Mouse (Mus musculus) erythroblast, embryonic 14.5 days (primary cell): Measurements from ENCODE around the gene Ctsw. TPM values are rescaled to one million over a fixed set of nuclear protein-coding genes. Genes with fewer than 3 reads are reported as not detected.

Source experiments
- H3K27me3 ChIP-seq: 2 replicates; pipeline ENCODE4 v1.6.1; 2012; ENCODE audit warnings: inconsistent platforms; ENCODE audit not compliant: control insufficient read depth
- H3K36me3 ChIP-seq: 2 replicates; pipeline ENCODE4 v1.6.1; 2012; ENCODE audit warnings: mild to moderate bottlenecking, inconsistent platforms; ENCODE audit not compliant: control insufficient read depth
- H3K4me1 ChIP-seq: 2 replicates; pipeline ENCODE4 v1.6.1; 2012; ENCODE audit warnings: inconsistent platforms; ENCODE audit not compliant: control insufficient read depth
- H3K4me3 ChIP-seq: replicated peaks from 2 replicates; pipeline ENCODE3; 2012; ENCODE audit warnings: moderate library complexity, mild to moderate bottlenecking, inconsistent platforms
- H3K9me3 ChIP-seq: 2 replicates; pipeline ENCODE4 v1.6.1; 2012; ENCODE audit warnings: low read length, inconsistent platforms, mixed read lengths; ENCODE audit not compliant: control insufficient read depth
- GATA1 ChIP-seq: IDR thresholded peaks from 2 replicates; pipeline ENCODE4 v1.6.1; 2012; ENCODE audit warnings: low read length, inconsistent platforms, mixed read lengths
- TAL1 ChIP-seq: IDR thresholded peaks from 3 replicates; pipeline ENCODE4 v1.6.1; 2012; ENCODE audit warnings: low read length, inconsistent platforms, mixed read lengths
- polyA plus RNA-seq: library from polyadenylated mRNA; stranded (reverse); fragments of >175 nt; gene quantifications from 2 replicates; pipeline ENCODE4 v1.2.3, GENCODE M21; 2012

Ctsw gene
- polyA plus RNA-seq, 1 experiment = not detected

DNA sequence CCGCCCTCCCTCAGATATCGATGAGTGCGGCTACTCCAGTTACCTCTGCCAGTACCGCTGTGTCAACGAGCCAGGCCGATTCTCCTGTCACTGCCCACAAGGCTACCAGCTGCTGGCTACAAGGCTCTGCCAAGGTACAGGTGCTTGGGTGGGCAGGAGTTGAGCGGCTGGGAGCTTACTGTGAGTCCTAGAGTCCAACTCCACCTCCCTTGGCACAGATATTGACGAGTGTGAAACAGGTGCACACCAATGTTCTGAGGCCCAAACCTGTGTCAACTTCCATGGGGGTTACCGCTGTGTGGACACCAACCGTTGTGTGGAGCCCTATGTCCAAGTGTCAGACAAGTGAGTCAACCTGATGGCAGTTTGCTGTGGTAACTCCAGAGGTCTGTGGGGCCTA, 11.7 kb upstream of the Ctsw start:
- H3K4me3 ChIP-seq = no peak overlapping the region
- no peaks in the 10 kb centered on the region for H3K9me3 ChIP-seq

DNA sequence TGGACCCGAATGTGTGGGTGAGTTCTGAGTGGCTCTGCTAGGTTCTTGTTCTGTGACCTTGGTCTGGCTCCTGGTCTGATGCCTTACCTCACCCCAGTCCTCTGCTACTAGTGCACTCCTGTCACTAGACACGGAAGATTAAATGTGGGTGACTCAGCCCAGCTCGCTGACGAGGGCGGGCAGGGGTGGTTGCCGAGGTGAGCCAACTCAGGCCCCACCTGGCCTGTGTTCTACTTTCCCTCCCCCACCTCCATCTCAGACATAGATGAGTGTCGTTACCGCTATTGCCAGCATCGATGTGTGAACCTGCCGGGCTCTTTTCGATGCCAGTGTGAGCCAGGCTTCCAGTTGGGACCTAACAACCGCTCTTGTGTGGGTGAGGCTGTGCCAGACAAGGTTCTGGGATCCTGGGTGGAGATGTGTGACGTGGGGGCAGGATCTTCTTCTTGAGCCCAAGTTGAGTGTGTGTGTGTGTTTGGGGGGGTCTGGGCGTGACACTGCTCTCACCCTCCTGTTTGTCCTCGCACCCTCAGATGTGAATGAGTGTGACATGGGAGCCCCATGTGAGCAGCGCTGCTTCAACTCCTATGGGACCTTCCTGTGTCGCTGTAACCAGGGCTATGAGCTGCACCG, 9.5 kb upstream of the Ctsw start:
- H3K4me1 ChIP-seq = peaks cover 17% of the 10 kb centered on the region
- no peaks in the 10 kb centered on the region; the same call in 1 of the 2 replicates for H3K9me3 ChIP-seq
- peaks cover 43% of the 10 kb centered on the region for H3K27me3 ChIP-seq
- TF ChIP-seq TAL1 = no peak
- TF ChIP-seq GATA1 = no peak
- peaks cover 13% of the 10 kb centered on the region for H3K36me3 ChIP-seq
- H3K4me3 ChIP-seq = no peak overlapping the region

More for the DNA sequence above, 11.7 kb upstream of the Ctsw start:
- Histone ChIP-seq H3K4me1 (peaks cover 10% of the 10 kb centered on the region), H3K27me3 (peaks cover 21% of the 10 kb centered on the region), H3K36me3 (peaks cover 35% of the 10 kb centered on the region)
- TF ChIP-seq TAL1 (no peak), GATA1 (no peak)

DNA sequence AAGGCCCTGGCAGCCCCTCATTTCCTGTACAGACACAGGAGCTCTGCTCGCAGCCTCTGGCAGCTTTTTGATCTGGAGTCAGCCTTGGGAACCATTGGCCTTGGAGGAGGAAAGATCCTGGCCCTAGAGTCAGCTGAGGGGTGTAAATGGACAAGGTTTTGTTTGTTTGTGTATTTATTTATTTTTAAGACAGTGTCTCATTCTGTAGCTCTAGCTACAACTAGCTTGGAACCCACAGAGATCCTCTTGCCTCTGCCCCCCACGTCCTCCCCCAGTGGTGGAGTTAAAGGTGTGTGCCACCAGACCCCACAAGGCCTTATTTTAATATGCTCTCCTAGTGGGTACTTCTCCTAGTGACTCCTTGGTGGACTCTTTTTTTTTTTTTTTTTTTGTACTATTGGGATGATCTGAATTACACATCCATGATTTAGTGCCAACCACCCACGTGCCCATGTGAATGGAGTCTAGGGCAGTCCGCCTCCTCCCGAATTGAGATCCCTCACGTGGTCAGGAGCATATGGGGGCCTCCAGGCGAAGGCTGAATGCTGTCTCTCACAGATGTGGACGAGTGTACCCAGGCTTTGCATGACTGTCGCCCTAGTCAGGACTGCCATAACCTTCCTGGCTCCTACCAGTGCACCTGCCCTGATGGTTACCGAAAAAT, 8.8 kb upstream of the Ctsw start:
- no peaks in the 10 kb centered on the region; the same call in 1 of the 2 replicates for H3K9me3 ChIP-seq
- H3K36me3 ChIP-seq = peaks cover 7% of the 10 kb centered on the region
- H3K4me1 ChIP-seq = peaks cover 17% of the 10 kb centered on the region
- H3K4me3 ChIP-seq = no peak overlapping the region
- TF ChIP-seq TAL1 (no peak), GATA1 (no peak)
- H3K27me3 ChIP-seq = peaks cover 48% of the 10 kb centered on the region

DNA sequence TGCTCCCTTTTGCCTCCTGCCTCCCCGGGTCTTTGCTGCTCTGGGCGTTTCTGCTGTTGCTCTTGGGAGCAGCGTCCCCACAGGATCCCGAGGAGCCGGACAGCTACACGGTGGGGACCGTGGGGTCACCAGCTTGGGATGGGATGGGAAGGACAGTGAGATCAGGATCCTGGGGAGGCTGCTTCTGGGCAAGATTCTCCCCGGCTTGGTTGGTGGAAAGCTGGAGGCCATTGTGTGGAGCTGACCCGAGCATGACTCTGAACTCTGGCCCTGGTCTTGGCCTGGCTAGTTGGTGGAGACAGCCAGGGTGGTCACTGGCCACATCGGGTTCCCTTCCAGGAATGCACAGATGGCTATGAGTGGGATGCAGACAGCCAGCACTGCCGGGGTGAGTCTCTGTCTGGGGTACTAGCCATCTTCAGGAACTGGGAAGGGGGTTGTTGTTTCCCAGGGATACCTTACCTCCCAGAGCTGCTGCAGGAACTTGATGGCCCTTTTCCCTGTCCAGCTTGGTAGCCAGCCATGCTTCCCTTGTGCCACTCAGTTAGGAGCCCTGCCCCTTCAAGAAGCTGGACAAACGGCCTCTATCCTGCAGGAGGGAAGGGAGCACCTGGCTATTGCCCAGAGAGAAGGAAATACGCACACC, 6.9 kb upstream of the Ctsw start:
- H3K36me3 ChIP-seq = no peaks in the 10 kb centered on the region
- peak overlapping the region; percentile 40 for H3K4me3 ChIP-seq
- no peaks in the 10 kb centered on the region; the same call in 1 of the 2 replicates for H3K9me3 ChIP-seq
- H3K4me1 ChIP-seq = peaks cover 17% of the 10 kb centered on the region
- H3K27me3 ChIP-seq = peaks cover 49% of the 10 kb centered on the region
- TF ChIP-seq GATA1 = no peak
- no peak for TF ChIP-seq TAL1

DNA sequence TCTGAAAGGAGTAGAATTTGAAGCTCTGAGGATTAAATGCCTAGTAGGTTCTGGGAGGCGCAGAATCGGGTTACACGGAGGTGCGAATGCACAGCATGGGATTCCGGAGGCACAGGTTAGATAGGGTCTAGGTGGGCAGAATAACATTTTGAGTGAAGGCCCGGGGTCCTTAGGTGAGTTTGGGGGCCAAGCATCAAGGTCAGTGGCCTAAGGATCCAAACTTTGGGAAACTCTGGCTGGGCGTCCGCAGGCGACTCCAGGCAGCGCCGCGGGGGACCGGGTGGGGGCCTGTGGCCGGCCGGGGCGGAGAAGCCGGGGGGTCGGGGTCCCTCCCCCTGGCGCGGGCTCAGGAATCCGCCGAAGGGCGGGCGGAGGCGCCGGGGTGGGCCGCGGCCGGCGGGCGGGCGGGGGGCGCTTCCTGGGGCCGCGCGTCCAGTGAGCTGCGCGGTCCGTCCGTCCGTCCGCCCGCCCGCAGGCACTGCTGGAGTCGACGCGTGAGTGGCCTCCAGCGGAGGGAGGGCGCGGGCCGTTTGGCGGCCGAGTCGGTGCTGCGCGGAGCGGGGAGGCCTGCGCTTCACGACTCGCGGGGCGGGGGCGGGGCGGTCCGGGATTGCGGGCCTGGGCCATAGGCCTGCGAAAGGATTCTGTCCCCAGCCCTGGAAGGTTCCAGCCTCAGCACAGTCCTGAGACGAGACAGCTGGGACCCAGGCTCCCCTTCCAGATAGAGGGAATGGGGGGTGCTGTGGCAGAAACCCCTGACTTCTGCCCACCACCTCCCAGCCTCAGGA, 6.2 kb upstream of the Ctsw start:
- H3K27me3 ChIP-seq = peaks cover 54% of the 10 kb centered on the region
- H3K9me3 ChIP-seq = no peaks in the 10 kb centered on the region; the same call in 1 of the 2 replicates
- H3K36me3 ChIP-seq = no peaks in the 10 kb centered on the region
- H3K4me1 ChIP-seq = peaks cover 17% of the 10 kb centered on the region
- H3K4me3 ChIP-seq = peak overlapping the region; percentile 40
- no peak for TF ChIP-seq TAL1
- no peak for TF ChIP-seq GATA1

DNA sequence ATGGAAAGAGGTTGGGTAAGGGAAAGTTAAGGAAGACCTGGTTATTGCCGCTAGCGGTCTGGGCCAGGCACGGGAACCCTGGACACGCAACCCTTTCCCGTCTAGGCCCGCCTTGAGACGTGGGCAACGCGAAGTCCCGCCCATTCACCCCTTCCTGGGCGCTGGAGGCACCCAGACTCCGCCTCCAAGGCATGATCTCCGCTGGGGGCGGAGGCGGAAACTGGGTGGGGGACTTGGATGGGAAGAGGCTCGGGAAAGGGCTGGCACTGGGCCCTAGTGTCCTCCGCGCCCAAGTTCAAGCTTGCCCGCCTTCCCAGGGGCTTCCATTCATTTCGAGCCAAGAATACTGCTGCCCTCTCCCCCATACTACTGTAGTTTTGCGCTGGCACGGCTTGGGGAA, 5.4 kb upstream of the Ctsw start, which contains the start of gene Efemp2:
Gene Efemp2, plus strand, starts transcription at position 235 of the 400 bp plus-strand sequence.
- Histone ChIP-seq H3K9me3 (no peaks in the 10 kb centered on the region; the same call in 1 of the 2 replicates), H3K4me1 (peaks cover 17% of the 10 kb centered on the region), H3K4me3 (peak within 1 kb of the TSS; percentile 42), H3K36me3 (no peaks in the 10 kb centered on the region), H3K27me3 (peaks cover 54% of the 10 kb centered on the region)
- TF ChIP-seq GATA1 (no peak), TAL1 (no peak)

DNA sequence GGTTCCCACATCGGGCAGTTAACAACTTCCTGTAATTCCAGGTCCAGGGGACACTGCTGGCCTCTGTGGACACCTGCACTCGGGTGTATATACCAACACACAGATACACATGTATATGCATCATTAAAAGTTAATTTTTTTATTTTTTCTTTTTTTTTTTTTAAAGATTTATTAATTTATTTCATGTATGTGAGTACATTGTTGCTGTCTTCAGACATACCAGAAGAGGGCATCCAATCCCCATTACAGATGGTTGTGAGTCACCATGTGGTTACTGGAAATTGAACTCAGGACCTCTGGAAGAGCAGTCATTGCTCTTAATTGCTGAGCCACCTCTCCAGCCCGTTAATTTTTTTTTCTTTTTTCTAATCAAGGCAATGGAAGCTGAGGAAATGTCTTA, 4.5 kb upstream of the Ctsw start:
- Histone ChIP-seq H3K36me3 (no peaks in the 10 kb centered on the region), H3K9me3 (no peaks in the 10 kb centered on the region; the same call in 1 of the 2 replicates), H3K27me3 (peaks cover 52% of the 10 kb centered on the region), H3K4me3 (no peak overlapping the region), H3K4me1 (peaks cover 17% of the 10 kb centered on the region)
- no peak for TF ChIP-seq TAL1
- TF ChIP-seq GATA1 = no peak

DNA sequence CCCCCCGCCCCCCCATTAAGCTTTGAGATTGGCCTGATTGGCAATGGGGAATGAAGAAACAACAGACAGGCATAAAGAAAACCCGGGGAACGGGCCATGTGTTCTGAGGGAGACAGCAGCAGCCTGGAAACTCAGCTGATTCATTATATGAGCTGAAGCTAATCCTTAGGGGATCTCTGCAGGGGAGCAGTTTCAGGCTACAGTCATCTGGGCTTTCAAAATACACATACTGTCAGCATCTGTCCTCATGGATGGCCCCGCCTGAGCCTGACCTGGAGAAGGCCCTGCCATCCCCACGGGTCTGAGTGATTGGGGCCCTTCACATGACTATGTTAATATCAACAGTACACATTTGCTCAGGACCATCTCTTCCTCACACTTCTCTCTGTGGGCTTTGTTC, 3.5 kb upstream of the Ctsw start:
- H3K9me3 ChIP-seq = no peaks in the 10 kb centered on the region; the same call in 1 of the 2 replicates
- no peak for TF ChIP-seq TAL1
- no peak for TF ChIP-seq GATA1
- peaks cover 5% of the 10 kb centered on the region for H3K36me3 ChIP-seq
- no peak overlapping the region for H3K4me3 ChIP-seq
- H3K27me3 ChIP-seq = peaks cover 47% of the 10 kb centered on the region
- peaks cover 17% of the 10 kb centered on the region for H3K4me1 ChIP-seq
